In the genomic region with DNA sequence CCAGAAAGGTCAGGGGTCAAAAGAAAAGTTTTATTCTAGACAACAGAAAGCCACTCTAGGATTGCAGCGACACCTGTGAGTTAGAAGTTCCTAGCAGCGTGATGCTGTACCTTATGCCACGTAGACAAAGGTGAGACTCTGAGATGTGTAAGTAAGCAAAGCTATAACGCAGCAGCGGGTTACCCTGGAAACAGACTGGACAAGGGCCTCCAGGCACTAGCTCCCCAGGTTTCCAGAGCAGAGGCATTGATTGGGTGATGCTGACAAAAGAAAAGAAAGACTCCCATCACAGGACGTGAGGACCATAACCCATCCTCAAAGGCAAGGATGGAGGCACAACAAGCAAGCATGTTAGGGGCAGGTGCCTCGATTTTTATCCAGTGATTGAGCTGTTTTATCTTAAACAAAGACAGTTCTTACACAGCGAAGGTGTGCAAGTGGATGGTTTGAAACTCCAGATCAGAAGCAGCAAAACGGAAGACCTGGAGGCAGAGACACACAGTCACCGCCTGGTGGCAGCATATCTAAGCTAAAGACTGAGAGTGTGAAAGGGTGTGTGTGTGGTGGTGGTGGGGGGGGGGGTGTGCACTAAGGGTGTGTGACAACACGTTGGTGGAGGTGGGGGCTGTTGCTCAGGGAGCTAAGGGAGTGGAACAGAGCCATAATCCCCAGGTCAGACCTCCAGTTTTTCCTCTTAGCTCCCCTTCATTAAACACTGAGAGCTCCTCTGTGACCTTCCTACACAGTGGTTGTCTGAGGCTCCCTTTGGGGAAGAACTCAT, we compare ENCODE assay signal across 9 mouse cellular contexts. TPM values are rescaled to one million over a fixed set of nuclear protein-coding genes. Genes with fewer than 3 reads are reported as not detected.
A peak's percentile ranks its signal among the peaks of the same experiment; 100 is the strongest.
DNase-seq lines count a peak whose midpoint lies in the region; ATAC-seq and TF ChIP-seq lines count a peak whose summit lies in the region.
"Had no signal": no experiment of that assay in that cellular context is flagged by ENCODE, and none has a peak within 500 bp of the region (broad histone marks: within the 10 kb centered on the region; RNA-seq: fewer than 3 reads in every experiment).

No protein-coding gene starts in this region.

- H3K9ac ChIP-seq in embryonic facial prominence, embryonic 11.5 days (replicated peaks; ENCODE audit: low read length), result no peak overlapping the region
- no peak overlapping the region for H3K9ac ChIP-seq in intestine, postnatal 0 days (ENCODE audit: low read depth, low read length)
- no peak overlapping the region for H3K9ac ChIP-seq in liver, postnatal 0 days (replicated peaks)
- peak overlapping the region; percentile 42; the same call in 1 of the 2 replicates for H3K9ac ChIP-seq in neural tube, embryonic 13.5 days

- peak; percentile 46 to 61 for DNase-seq in left cerebral cortex, adult 2 months (ENCODE audit: extremely low spot score in 1 of 2, low spot score in 2 of 2)
- no peak for DNase-seq in left cerebral cortex, adult 11 months (ENCODE audit: low spot score)
- peak; percentile 62 for DNase-seq in adrenal gland, postnatal 10 days
- DNase-seq in embryonic facial prominence, embryonic 11.5 days (ENCODE audit: low spot score), result peak; percentile 72
- peak; percentile 64 for DNase-seq in liver, postnatal 0 days

- no peaks in the 10 kb centered on the region for H3K27me3 ChIP-seq in embryonic facial prominence, embryonic 11.5 days (ENCODE audit: control insufficient read depth, insufficient read depth, low read length)
- no peaks in the 10 kb centered on the region for H3K27me3 ChIP-seq in intestine, postnatal 0 days (replicated peaks; ENCODE audit: control insufficient read depth, insufficient read depth, low read length)
- no peaks in the 10 kb centered on the region for H3K27me3 ChIP-seq in liver, postnatal 0 days (ENCODE audit: insufficient read depth, low read length)
- peaks cover 12% of the 10 kb centered on the region; the same call in 1 of the 2 replicates for H3K27me3 ChIP-seq in neural tube, embryonic 13.5 days

- intact Hi-C loops in left cerebral cortex, adult 2 months (cut with DNase I), result loop anchor here (1.0 to 5.0 kb wide), 3 partner anchors 70 to 445 kb away; partner anchors contain the start of gene Pik3ap1

- no peak overlapping the region for H3K4me2 ChIP-seq in embryonic facial prominence, embryonic 11.5 days (ENCODE audit: low read depth, low read length)
- H3K4me2 ChIP-seq in intestine, postnatal 0 days (replicated peaks; ENCODE audit: low read depth), result no peak overlapping the region
- no peak overlapping the region for H3K4me2 ChIP-seq in liver, postnatal 0 days (ENCODE audit: low read depth, low read length)
- H3K4me2 ChIP-seq in neural tube, embryonic 13.5 days, result no peak overlapping the region

- peak; percentile 61 for TF ChIP-seq CTCF in left cerebral cortex, adult 2 months (IDR thresholded peaks at IDR 0.05)
- peak; percentile 86 for TF ChIP-seq CTCF in intestine, postnatal 0 days (IDR thresholded peaks at IDR 0.05; ENCODE audit: low read depth)
- TF ChIP-seq CTCF in liver, postnatal 0 days (IDR thresholded peaks at IDR 0.05; ENCODE audit: low read depth), result peak; percentile 81

- H3K4me3 ChIP-seq in left cerebral cortex, adult 2 months, result no peak overlapping the region
- no peak overlapping the region for H3K4me3 ChIP-seq in embryonic facial prominence, embryonic 11.5 days (ENCODE audit: low read depth, low read length)
- no peak overlapping the region for H3K4me3 ChIP-seq in intestine, postnatal 0 days (ENCODE audit: low read depth, low read length)
- no peak overlapping the region for H3K4me3 ChIP-seq in liver, postnatal 0 days (ENCODE audit: low read depth, low read length)
- no peak overlapping the region for H3K4me3 ChIP-seq in neural tube, embryonic 13.5 days
- H3K4me3 ChIP-seq: erythroblast, embryonic 14.5 days had no signal

- H3K36me3 ChIP-seq in embryonic facial prominence, embryonic 11.5 days (replicated peaks; ENCODE audit: control insufficient read depth, insufficient read depth, low read depth, low read length), result no peaks in the 10 kb centered on the region
- H3K36me3 ChIP-seq in intestine, postnatal 0 days (ENCODE audit: control insufficient read depth, insufficient read depth), result no peaks in the 10 kb centered on the region
- H3K36me3 ChIP-seq in liver, postnatal 0 days (replicated peaks; ENCODE audit: insufficient read depth, low read length), result peaks cover 40% of the 10 kb centered on the region
- no peaks in the 10 kb centered on the region for H3K36me3 ChIP-seq in neural tube, embryonic 13.5 days

- no peaks in the 10 kb centered on the region for H3K9me3 ChIP-seq in embryonic facial prominence, embryonic 11.5 days (replicated peaks; ENCODE audit: control insufficient read depth, low read length)
- no peaks in the 10 kb centered on the region for H3K9me3 ChIP-seq in intestine, postnatal 0 days (ENCODE audit: control insufficient read depth)
- no peaks in the 10 kb centered on the region for H3K9me3 ChIP-seq in liver, postnatal 0 days (ENCODE audit: low read length)
- H3K9me3 ChIP-seq in neural tube, embryonic 13.5 days, result no peaks in the 10 kb centered on the region

- no peaks in the 10 kb centered on the region for H3K4me1 ChIP-seq in embryonic facial prominence, embryonic 11.5 days (ENCODE audit: control insufficient read depth, insufficient read depth, low read length)
- no peaks in the 10 kb centered on the region for H3K4me1 ChIP-seq in intestine, postnatal 0 days (replicated peaks; ENCODE audit: control insufficient read depth, insufficient read depth, low read length)
- H3K4me1 ChIP-seq in liver, postnatal 0 days (ENCODE audit: insufficient read depth), result no peaks in the 10 kb centered on the region
- peaks cover 4% of the 10 kb centered on the region; the same call in 1 of the 2 replicates for H3K4me1 ChIP-seq in neural tube, embryonic 13.5 days (replicated peaks)

- 33% methylated on average over 11 of the region's 11 CpGs for WGBS in embryonic facial prominence, embryonic 11.5 days
- 34% methylated on average over 11 of the region's 11 CpGs for WGBS in intestine, postnatal 0 days
- WGBS in liver, postnatal 0 days (ENCODE audit: insufficient replicate concordance), result 47% methylated on average over 11 of the region's 11 CpGs
- WGBS in neural tube, embryonic 13.5 days, result 29% methylated on average over 11 of the region's 11 CpGs

- no peak overlapping the region for H3K27ac ChIP-seq in left cerebral cortex, adult 2 months
- H3K27ac ChIP-seq in embryonic facial prominence, embryonic 11.5 days (replicated peaks; ENCODE audit: low read depth, low read length), result no peak overlapping the region
- no peak overlapping the region for H3K27ac ChIP-seq in intestine, postnatal 0 days (ENCODE audit: low read depth, low read length)
- no peak overlapping the region for H3K27ac ChIP-seq in liver, postnatal 0 days (ENCODE audit: low read depth)
- no peak overlapping the region for H3K27ac ChIP-seq in neural tube, embryonic 13.5 days (replicated peaks)

- TF ChIP-seq EP300 in liver, postnatal 0 days (IDR thresholded peaks at IDR 0.05; ENCODE audit: low read depth), result no peak

- no peak for ATAC-seq in embryonic facial prominence, embryonic 11.5 days (replicated peaks; ENCODE audit: insufficient number of reproducible peaks, low FRiP score, low TSS enrichment, low read depth)
- 0 out of 2 replicates have a peak, but pooled peaks have one; percentile 31 for ATAC-seq in intestine, postnatal 0 days
- peak; percentile 66 for ATAC-seq in liver, postnatal 0 days
- ATAC-seq in neural tube, embryonic 13.5 days (ENCODE audit: low read depth), result peak; percentile 69; the same call in 1 of the 2 replicates
- ATAC-seq in erythroblast, adult 5-6 weeks (replicated peaks; ENCODE audit: low FRiP score, poor library complexity, severe bottlenecking), result no peak

RNA-seq across cellular contexts. Expression of gene Tm9sf3, which starts 53.7 kb away (rescaled TPM):
- 100 to 1,000 TPM; 130 to 135 TPM for total RNA-seq in left cerebral cortex, adult 2 months (2021)
- 100 to 1,000 TPM; 143 to 149 TPM for total RNA-seq in adrenal gland, postnatal 10 days (2021)
- polyA plus RNA-seq in embryonic facial prominence, embryonic 11.5 days (2014; fragmentation: Nextera tagmentation; extraction: Ambion mirVana), result 171 and 174 TPM in 2 replicates
- 105 and 107 TPM in 2 replicates for polyA plus RNA-seq in intestine, postnatal 0 days (2015; fragmentation: Nextera tagmentation; extraction: Ambion mirVana)
- 45.8 and 49.2 TPM in 2 replicates for polyA plus RNA-seq in liver, postnatal 0 days (2015; fragmentation: Nextera tagmentation; extraction: Ambion mirVana)
- 105 and 115 TPM in 2 replicates for polyA plus RNA-seq in neural tube, embryonic 13.5 days (2015; fragmentation: Nextera tagmentation; extraction: Ambion mirVana)
- total RNA-seq in erythroblast, adult 5-6 weeks (2015; ENCODE audit: low replicate concordance), result 39.4 and 39.7 TPM in 2 replicates
- total RNA-seq in erythroblast, adult 5-6 weeks (2017; ENCODE audit: low replicate concordance), result 51.6 and 56.4 TPM in 2 replicates

Comparison
In these comparisons a context has a peak if more than half of its experiments do, and no peak if none do; other contexts are left out.
1. ATAC-seq: peak in intestine, postnatal 0 days (single experiment), liver, postnatal 0 days (single experiment) and neural tube, embryonic 13.5 days (single experiment); none in embryonic facial prominence, embryonic 11.5 days (single experiment) and erythroblast, adult 5-6 weeks (single experiment).
2. Peak in every context shown above with its lines, with median percentiles within 50 percentile points of each other: CTCF ChIP-seq.